Mouse (Mus musculus): ENCODE measurements around the gene Prr15. TPM values are rescaled to one million over a fixed set of nuclear protein-coding genes. Genes with fewer than 3 reads are reported as not detected.

Prr15 gene
- polyA plus RNA-seq, 1 experiment from 2014 or later = 11.6 TPM

DNA sequence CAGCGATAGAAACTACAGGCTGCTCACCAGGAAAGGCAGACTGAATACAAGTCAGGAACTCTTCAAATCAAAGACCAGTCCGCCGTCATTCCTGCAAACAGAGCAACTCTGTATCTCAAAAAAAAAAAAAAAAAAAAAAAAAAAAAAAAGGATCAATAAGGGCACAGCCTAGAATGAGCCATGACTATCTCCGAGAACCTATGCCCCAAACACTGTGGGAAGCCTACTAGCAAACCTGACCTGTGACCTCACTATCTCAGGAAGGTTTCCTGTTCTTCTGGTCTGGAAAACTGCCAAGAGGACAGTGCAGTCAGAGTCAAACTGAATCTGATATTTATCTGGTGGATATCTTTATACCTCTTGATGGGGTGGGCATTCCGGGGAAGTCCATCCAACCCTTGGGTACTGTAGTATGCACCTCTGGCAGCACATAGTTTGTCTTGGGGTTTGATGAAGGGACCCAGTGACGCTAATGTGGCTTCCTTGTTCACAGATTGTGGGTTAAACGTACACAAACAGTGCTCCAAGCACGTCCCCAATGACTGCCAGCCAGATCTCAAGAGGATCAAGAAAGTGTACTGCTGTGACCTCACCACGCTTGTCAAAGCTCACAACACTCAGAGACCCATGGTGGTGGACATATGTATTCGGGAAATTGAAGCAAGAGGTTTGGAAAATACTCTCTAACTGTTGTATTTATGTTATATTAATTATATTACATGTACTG, 35.7 kb upstream of the Prr15 start:
- H3K27ac ChIP-seq (ENCODE audit: low read length) = no peak overlapping the region
- no peaks in the 10 kb centered on the region for H3K9me3 ChIP-seq (ENCODE audit: control insufficient read depth, low read depth, low read length)
- 55% methylated on average over 10 of the region's 10 CpGs for WGBS

DNA sequence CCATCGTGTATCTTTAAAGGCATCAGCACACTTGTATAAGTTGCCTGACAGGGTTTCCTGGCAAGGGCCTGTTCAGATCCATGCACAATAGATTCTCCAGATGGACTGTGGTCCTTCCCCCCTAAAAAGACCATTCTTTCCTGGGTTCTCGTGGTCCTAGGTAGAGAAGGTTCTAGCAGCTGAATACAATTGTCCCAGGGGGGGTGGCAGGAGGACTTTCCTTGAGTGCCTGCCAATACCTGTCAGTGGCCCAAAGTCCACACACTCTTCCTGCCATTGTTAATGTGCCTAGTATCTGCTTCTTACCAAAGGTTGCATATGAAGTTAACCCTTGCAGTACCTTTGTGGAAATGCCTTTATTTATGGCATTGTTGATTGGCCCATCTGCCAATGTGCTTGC, 28.4 kb upstream of the Prr15 start:
- H3K9me3 ChIP-seq (ENCODE audit: control insufficient read depth, low read depth, low read length) = no peaks in the 10 kb centered on the region
- H3K27me3 ChIP-seq (ENCODE audit: control insufficient read depth, insufficient read depth, low read length) = no peaks in the 10 kb centered on the region
- WGBS = 77% methylated on average over 2 of the region's 2 CpGs
- H3K27ac ChIP-seq (ENCODE audit: low read length) = no peak overlapping the region
- H3K9ac ChIP-seq (replicated peaks; ENCODE audit: low read depth, low read length) = no peak overlapping the region
- H3K4me1 ChIP-seq (ENCODE audit: control insufficient read depth, insufficient read depth, low read length) = no peaks in the 10 kb centered on the region
- no peak for ATAC-seq (ENCODE audit: insufficient number of reproducible peaks, insufficient read depth, low FRiP score, low read depth)
- H3K4me2 ChIP-seq (replicated peaks; ENCODE audit: low read depth, low read length) = no peak overlapping the region
- no peak overlapping the region for H3K4me3 ChIP-seq (ENCODE audit: low read depth, low read length)
- no peaks in the 10 kb centered on the region for H3K36me3 ChIP-seq (ENCODE audit: control insufficient read depth, insufficient read depth, low read length)

More for the DNA sequence above, 35.7 kb upstream of the Prr15 start:
- Histone ChIP-seq H3K4me2 (replicated peaks; ENCODE audit: low read depth, low read length) (no peak overlapping the region), H3K4me1 (ENCODE audit: control insufficient read depth, insufficient read depth, low read length) (no peaks in the 10 kb centered on the region), H3K4me3 (ENCODE audit: low read depth, low read length) (no peak overlapping the region), H3K27me3 (ENCODE audit: control insufficient read depth, insufficient read depth, low read length) (no peaks in the 10 kb centered on the region), H3K9ac (replicated peaks; ENCODE audit: low read depth, low read length) (no peak overlapping the region), H3K36me3 (ENCODE audit: control insufficient read depth, insufficient read depth, low read length) (no peaks in the 10 kb centered on the region)
- no peak for ATAC-seq (ENCODE audit: insufficient number of reproducible peaks, insufficient read depth, low FRiP score, low read depth)

DNA sequence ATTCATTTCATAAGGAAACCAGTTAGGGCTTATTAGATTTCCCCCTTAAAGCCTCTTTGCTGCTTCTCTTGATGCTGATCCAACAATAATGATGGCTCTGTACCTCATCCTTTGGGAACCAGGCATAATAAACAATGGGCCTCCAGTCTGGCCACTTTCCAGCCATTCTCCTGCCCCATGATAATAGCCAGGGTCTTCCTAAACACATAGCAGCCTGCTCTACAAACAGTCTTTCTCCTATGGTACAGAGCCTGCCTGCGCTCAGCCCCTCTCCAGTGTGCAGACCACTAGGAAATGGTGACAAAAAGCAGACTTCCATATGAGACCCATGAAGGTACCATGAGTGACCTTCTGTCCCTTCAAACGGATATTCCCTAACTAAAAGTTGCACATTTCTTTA, 26.2 kb upstream of the Prr15 start:
- no peaks in the 10 kb centered on the region for H3K4me1 ChIP-seq (ENCODE audit: control insufficient read depth, insufficient read depth, low read length)
- no peak overlapping the region for H3K27ac ChIP-seq (ENCODE audit: low read length)
- H3K4me3 ChIP-seq (ENCODE audit: low read depth, low read length) = no peak overlapping the region
- no peaks in the 10 kb centered on the region for H3K36me3 ChIP-seq (ENCODE audit: control insufficient read depth, insufficient read depth, low read length)
- H3K9me3 ChIP-seq (ENCODE audit: control insufficient read depth, low read depth, low read length) = no peaks in the 10 kb centered on the region
- 63% methylated on average over 2 of the region's 2 CpGs for WGBS
- no peaks in the 10 kb centered on the region for H3K27me3 ChIP-seq (ENCODE audit: control insufficient read depth, insufficient read depth, low read length)
- H3K9ac ChIP-seq (replicated peaks; ENCODE audit: low read depth, low read length) = no peak overlapping the region
- ATAC-seq (ENCODE audit: insufficient number of reproducible peaks, insufficient read depth, low FRiP score, low read depth) = no peak
- H3K4me2 ChIP-seq (replicated peaks; ENCODE audit: low read depth, low read length) = no peak overlapping the region

DNA sequence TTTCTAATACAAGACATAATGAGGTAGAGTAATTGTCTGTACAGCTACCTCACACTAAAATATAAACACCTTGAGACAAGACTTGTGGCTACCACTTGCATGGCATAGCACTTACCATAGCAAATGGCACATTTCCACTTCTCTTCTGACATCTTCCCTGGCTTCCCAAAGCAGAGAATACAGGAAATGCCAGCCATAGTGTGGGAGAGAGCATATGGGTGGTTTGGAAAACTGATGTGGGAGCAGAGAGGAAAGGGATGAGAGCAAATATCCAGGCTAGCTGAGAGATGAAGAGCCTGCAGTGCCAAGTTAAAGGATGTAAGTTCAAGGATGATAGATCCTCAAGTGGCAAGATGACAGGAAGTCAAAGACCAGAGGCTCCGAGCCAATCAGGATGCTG, 19.9 kb upstream of the Prr15 start:
- 77% methylated on average over 1 of the region's 1 CpGs for WGBS
- ATAC-seq (ENCODE audit: insufficient number of reproducible peaks, insufficient read depth, low FRiP score, low read depth) = no peak

DNA sequence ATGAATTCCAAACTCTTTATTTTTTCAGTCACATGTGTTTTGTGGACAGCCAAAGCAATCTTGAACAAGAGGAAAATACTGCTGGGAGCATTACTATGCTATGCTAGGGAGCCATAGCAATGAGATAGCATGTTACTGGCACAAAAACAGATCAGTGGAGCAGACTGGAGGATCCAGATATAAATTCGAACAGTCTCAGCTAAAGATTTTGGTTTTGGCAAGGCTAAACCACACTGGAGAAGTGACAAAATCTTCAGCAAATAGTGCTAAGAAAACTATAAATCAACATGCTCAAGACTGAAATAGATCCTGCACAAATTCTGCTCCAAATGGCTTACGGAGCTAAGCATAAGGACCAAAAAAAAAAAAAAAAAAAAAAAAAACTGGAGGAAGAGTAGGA, 12.6 kb upstream of the Prr15 start:
- 85% methylated on average over 2 of the region's 2 CpGs for WGBS
- no peaks in the 10 kb centered on the region for H3K36me3 ChIP-seq (ENCODE audit: control insufficient read depth, insufficient read depth, low read length)
- H3K4me3 ChIP-seq (ENCODE audit: low read depth, low read length) = no peak overlapping the region
- H3K9me3 ChIP-seq (ENCODE audit: control insufficient read depth, low read depth, low read length) = no peaks in the 10 kb centered on the region
- no peak for ATAC-seq (ENCODE audit: insufficient number of reproducible peaks, insufficient read depth, low FRiP score, low read depth)
- no peaks in the 10 kb centered on the region for H3K27me3 ChIP-seq (ENCODE audit: control insufficient read depth, insufficient read depth, low read length)
- no peak overlapping the region for H3K27ac ChIP-seq (ENCODE audit: low read length)
- no peak overlapping the region for H3K9ac ChIP-seq (replicated peaks; ENCODE audit: low read depth, low read length)
- no peak overlapping the region for H3K4me2 ChIP-seq (replicated peaks; ENCODE audit: low read depth, low read length)
- no peaks in the 10 kb centered on the region for H3K4me1 ChIP-seq (ENCODE audit: control insufficient read depth, insufficient read depth, low read length)

More for the DNA sequence above, 19.9 kb upstream of the Prr15 start:
- Histone ChIP-seq H3K9ac (replicated peaks; ENCODE audit: low read depth, low read length) (no peak overlapping the region), H3K27me3 (ENCODE audit: control insufficient read depth, insufficient read depth, low read length) (no peaks in the 10 kb centered on the region), H3K36me3 (ENCODE audit: control insufficient read depth, insufficient read depth, low read length) (no peaks in the 10 kb centered on the region), H3K4me2 (replicated peaks; ENCODE audit: low read depth, low read length) (no peak overlapping the region), H3K9me3 (ENCODE audit: control insufficient read depth, low read depth, low read length) (no peaks in the 10 kb centered on the region), H3K27ac (ENCODE audit: low read length) (no peak overlapping the region), H3K4me1 (ENCODE audit: control insufficient read depth, insufficient read depth, low read length) (no peaks in the 10 kb centered on the region), H3K4me3 (ENCODE audit: low read depth, low read length) (no peak overlapping the region)

DNA sequence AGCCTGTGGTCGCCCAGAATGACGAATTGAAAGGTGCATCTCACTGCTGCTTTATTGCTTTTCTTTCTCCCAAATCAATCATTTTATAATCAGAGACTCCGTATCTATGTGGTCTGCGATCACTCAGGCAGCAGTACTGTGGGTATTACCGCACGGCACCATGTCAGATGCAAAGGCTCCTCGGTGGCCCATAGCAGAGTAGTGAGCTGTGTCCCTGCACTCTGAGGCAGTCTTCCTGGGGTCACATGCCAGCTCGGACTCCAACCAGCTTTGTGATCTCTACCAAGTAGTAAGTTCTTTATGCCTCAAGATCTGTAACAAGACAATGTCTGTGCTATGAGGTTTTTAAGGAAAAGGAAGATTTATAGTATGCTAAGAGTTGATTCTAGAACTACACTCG, 7.0 kb upstream of the Prr15 start:
- Histone ChIP-seq H3K4me2 (replicated peaks; ENCODE audit: low read depth, low read length) (no peak overlapping the region), H3K9me3 (ENCODE audit: control insufficient read depth, low read depth, low read length) (no peaks in the 10 kb centered on the region), H3K27ac (ENCODE audit: low read length) (no peak overlapping the region), H3K9ac (replicated peaks; ENCODE audit: low read depth, low read length) (no peak overlapping the region), H3K4me3 (ENCODE audit: low read depth, low read length) (no peak overlapping the region), H3K27me3 (ENCODE audit: control insufficient read depth, insufficient read depth, low read length) (no peaks in the 10 kb centered on the region), H3K4me1 (ENCODE audit: control insufficient read depth, insufficient read depth, low read length) (no peaks in the 10 kb centered on the region), H3K36me3 (ENCODE audit: control insufficient read depth, insufficient read depth, low read length) (no peaks in the 10 kb centered on the region)
- 82% methylated on average over 9 of the region's 9 CpGs for WGBS
- ATAC-seq (ENCODE audit: insufficient number of reproducible peaks, insufficient read depth, low FRiP score, low read depth) = no peak

DNA sequence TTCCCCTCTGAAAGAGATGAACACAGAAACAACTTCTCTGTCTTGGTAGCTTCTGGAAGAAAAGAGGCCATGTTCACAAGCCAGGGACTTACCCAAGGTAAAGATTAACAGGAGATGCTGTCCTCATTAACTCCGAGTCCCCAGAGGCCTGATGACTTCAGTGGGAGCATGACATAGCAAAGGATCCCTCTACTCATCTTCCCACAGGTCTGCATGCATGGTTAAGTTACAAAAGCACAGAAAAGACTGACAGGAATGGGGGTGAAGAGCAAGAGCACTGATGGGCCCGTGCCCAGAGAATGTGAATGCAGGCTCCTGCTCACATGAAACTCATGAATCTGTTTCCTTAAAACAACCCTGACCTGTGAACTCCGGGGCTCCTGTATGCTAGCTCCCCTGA, 6.4 kb upstream of the Prr15 start:
- no peak overlapping the region for H3K4me3 ChIP-seq (ENCODE audit: low read depth, low read length)
- no peak overlapping the region for H3K27ac ChIP-seq (ENCODE audit: low read length)
- no peak overlapping the region for H3K4me2 ChIP-seq (replicated peaks; ENCODE audit: low read depth, low read length)
- no peaks in the 10 kb centered on the region for H3K4me1 ChIP-seq (ENCODE audit: control insufficient read depth, insufficient read depth, low read length)
- no peak overlapping the region for H3K9ac ChIP-seq (replicated peaks; ENCODE audit: low read depth, low read length)
- 81% methylated on average over 3 of the region's 3 CpGs for WGBS
- no peak for ATAC-seq (ENCODE audit: insufficient number of reproducible peaks, insufficient read depth, low FRiP score, low read depth)
- no peaks in the 10 kb centered on the region for H3K27me3 ChIP-seq (ENCODE audit: control insufficient read depth, insufficient read depth, low read length)
- no peaks in the 10 kb centered on the region for H3K9me3 ChIP-seq (ENCODE audit: control insufficient read depth, low read depth, low read length)
- H3K36me3 ChIP-seq (ENCODE audit: control insufficient read depth, insufficient read depth, low read length) = no peaks in the 10 kb centered on the region

DNA sequence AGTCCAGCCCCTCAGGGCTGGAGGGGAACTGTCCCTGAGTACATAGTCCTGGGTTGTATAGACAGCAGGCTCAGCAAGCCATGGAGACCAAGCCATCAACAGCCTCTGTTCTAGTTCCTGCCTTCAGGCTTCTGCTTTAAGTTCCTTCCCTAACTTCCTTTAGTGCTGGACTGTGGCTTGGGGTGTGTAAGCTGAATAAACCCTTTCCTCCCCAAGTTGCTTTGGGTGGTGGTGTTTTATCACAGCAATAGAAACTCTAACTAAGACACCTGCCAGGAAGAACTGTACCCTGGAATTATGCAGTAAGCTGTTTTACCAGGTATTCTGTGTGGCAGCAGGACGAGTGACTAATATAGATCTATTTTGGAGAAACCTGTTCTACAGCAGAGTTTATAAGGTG, 5.4 kb upstream of the Prr15 start:
- H3K9me3 ChIP-seq (ENCODE audit: control insufficient read depth, low read depth, low read length) = no peaks in the 10 kb centered on the region
- no peaks in the 10 kb centered on the region for H3K4me1 ChIP-seq (ENCODE audit: control insufficient read depth, insufficient read depth, low read length)
- H3K27ac ChIP-seq (ENCODE audit: low read length) = no peak overlapping the region
- ATAC-seq (ENCODE audit: insufficient number of reproducible peaks, insufficient read depth, low FRiP score, low read depth) = no peak
- no peaks in the 10 kb centered on the region for H3K36me3 ChIP-seq (ENCODE audit: control insufficient read depth, insufficient read depth, low read length)
- no peak overlapping the region for H3K4me2 ChIP-seq (replicated peaks; ENCODE audit: low read depth, low read length)
- WGBS = 81% methylated on average over 1 of the region's 1 CpGs
- H3K9ac ChIP-seq (replicated peaks; ENCODE audit: low read depth, low read length) = no peak overlapping the region
- no peaks in the 10 kb centered on the region for H3K27me3 ChIP-seq (ENCODE audit: control insufficient read depth, insufficient read depth, low read length)
- no peak overlapping the region for H3K4me3 ChIP-seq (ENCODE audit: low read depth, low read length)
